Mouse (Mus musculus) embryonic fibroblast, embryonic 13.5 days (primary cell): ENCODE results near the gene Parvb.

Source experiments
- CTCF ChIP-seq: IDR thresholded peaks from 2 replicates; pipeline ENCODE4 v1.5.1; 2011; ENCODE audit warnings: mild to moderate bottlenecking, control low read depth, low read length, moderate library complexity, borderline replicate concordance; ENCODE audit not compliant: insufficient read depth
- POLR2A ChIP-seq: IDR thresholded peaks from 2 replicates; pipeline ENCODE4 v1.6.1; 2011; ENCODE audit warnings: low read depth, mild to moderate bottlenecking, control low read depth, low read length, moderate library complexity

DNA sequence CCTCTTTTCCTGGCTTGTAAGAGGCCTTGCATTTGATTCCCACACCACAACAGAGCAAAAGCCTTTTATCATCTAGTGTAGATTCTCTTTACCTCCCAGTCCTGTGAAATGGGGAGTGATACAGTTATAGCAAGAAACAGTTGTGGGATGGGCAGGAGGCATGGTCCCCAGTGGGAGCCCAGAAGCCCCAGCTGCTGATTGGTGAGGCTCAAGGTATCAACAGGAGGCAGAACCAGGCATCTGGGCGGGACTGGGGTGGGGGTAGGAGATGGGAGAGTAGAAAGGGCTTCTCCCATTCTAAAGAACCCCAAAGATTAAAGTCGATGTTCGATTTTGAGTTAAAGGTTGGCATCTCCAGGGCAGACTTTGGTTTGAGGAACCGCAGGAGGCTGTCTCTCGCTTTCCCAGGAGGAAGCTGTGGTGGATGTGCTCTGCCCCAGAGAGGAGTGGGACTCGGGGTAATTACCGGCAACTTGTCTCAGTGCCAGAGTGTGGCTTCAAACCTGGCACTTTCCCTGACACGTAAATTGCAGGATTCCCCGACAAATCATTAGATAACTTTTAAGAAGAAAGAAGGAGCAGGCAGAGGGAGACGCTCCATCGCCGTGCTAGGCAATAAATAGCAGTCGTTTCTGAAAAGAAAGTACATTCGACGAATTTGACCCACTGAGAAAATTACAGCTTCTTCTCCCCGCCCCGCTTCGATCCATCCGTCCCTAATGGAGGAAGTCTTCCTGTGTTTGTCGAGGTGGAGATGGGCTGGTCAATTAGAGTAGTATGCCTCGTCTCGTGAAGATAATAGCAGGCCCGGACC is 13.7 kb upstream of the Parvb start:
- TF ChIP-seq CTCF (no peak), POLR2A (no peak)
